Mouse (Mus musculus) embryonic fibroblast, embryonic 13.5 days (primary cell): ENCODE data around the gene 1110032A03Rik.

Experiments used
- CTCF ChIP-seq: IDR thresholded peaks from 2 replicates; pipeline ENCODE4 v1.5.1; 2011; ENCODE audit warnings: mild to moderate bottlenecking, control low read depth, low read length, moderate library complexity, borderline replicate concordance; ENCODE audit not compliant: insufficient read depth
- POLR2A ChIP-seq: IDR thresholded peaks from 2 replicates; pipeline ENCODE4 v1.6.1; 2011; ENCODE audit warnings: low read depth, mild to moderate bottlenecking, control low read depth, low read length, moderate library complexity

- no peak for TF ChIP-seq POLR2A
- no peak for TF ChIP-seq CTCF
These were observed 50.5 kb downstream of the 1110032A03Rik start for GRCm38 (mm10) chr9:50724661-50725330.
